Mouse (Mus musculus) neutrophil, adult 5-6 weeks (primary cell): ENCODE measurements around the gene Slc4a3. TPM values are rescaled to one million over a fixed set of nuclear protein-coding genes. Genes with fewer than 3 reads are reported as not detected.

Experiments
- ATAC-seq: fragments of 151-379, 151-347 bp; 2 replicates; pipeline ENCODE4 v1.8.0; 2017; ENCODE audit warnings: mild to moderate bottlenecking, moderate TSS enrichment; ENCODE audit not compliant: insufficient number of reproducible peaks, poor library complexity, low FRiP score, severe bottlenecking; ENCODE audit errors: extremely low read depth
- total RNA-seq: library from RNA; stranded (forward); fragments of 200-1000 nt; gene quantifications from 2 replicates; pipeline ENCODE4 v1.2.3, GENCODE M21; 2017

The Slc4a3 gene
- total RNA-seq, 1 experiment from 2014 or later: not detected

- ATAC-seq: no peak
Observed at GRCm38 (mm10) chr1:75556143-75556781, 10.2 kb downstream of the Slc4a3 start.

- ATAC-seq: no peak
Observed at GRCm38 (mm10) chr1:75557041-75557440, 11.0 kb downstream of the Slc4a3 start.

GRCm38 (mm10) chr1:75558388-75559178, 12.5 kb downstream of the Slc4a3 start:
- no peak for ATAC-seq

- peak; percentile 74 for ATAC-seq
Observed at GRCm38 (mm10) chr1:75559212-75559925, 13.3 kb downstream of the Slc4a3 start.

GRCm38 (mm10) chr1:75560206-75560913, 14.3 kb downstream of the Slc4a3 start:
- ATAC-seq: no peak

GRCm38 (mm10) chr1:75561221-75561897, 15.3 kb downstream of the Slc4a3 start:
- no peak for ATAC-seq

DNA sequence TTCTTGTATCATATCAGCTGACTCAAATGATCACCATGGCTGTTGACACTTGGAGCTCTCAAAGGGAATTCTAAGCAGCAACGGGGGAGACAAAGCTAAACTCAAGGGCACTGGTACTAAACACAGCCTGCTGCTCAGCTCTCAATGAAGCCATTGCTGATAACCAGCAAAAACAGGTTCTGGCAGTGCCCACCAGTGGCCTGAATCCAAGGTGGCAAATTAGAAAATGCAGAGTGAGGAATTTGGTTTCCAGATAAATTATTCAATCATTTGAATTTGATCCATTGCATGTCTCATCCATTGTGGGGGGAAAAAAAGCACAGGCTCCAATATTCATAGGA, 15.8 kb downstream of the Slc4a3 start:
- ATAC-seq: no peak

DNA sequence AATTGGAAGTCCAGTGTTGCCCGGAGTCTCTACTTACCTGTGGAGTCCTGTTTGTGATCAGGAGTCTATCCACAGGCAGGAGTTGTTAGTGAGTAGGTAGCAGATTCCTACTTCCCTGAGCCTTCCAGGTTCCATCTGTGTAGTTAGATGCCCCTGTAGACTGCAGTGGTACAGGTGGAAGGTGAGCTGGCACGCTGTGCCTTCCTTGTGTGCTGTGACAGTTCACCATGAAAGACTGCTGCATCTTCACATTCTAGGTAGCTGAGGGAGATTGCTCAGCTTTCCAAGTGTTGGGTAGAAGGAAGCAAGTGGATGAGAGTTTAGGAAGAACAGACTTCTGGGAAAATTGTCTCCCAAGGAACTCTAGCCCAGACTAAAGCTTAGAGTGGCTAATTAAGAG, 18.0 kb downstream of the Slc4a3 start:
- ATAC-seq: no peak

DNA sequence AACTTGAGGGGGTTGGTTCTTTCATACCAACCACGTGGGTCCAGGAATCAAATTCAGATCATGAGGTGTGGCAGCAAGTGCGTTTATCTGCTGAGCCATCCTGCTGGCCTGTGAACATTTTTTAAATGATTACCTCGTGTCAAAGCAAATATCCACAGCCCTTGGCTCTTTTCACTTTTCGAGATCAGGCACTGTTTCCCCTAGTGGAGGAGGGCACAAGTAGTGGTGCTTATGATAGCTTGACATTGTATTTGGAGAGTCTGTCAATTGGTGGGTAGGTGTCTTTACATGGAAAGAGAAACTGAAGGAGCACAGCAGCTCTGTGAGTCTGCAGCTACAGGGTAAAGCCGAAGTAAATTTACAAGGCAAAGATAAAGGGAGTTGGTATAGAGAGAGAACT, 18.9 kb downstream of the Slc4a3 start:
- no peak for ATAC-seq

DNA sequence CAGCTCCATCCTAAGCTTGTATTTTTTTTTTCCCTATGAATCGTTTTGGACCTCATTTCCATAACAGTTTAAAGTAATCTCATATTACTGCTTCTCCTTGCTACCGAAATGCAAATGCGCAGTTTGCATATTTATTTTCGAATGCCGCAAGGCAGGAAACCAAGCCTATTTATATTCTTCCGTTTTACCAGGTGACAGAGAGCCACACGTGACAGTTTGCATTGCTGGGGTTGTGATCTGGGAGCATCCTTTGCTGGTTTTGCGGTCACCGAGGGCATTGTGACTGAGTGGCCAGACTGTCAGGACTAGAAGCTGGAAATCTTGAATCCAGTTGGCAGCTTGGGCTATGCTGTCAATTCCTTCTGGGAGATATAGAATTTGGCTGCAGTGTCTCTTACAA, 19.6 kb downstream of the Slc4a3 start:
- ATAC-seq: peak; percentile 75

- ATAC-seq: no peak
Observed at GRCm38 (mm10) chr1:75570403-75570802, 24.3 kb downstream of the Slc4a3 start.

GRCm38 (mm10) chr1:75572776-75573175, 26.7 kb downstream of the Slc4a3 start:
- ATAC-seq: no peak

DNA sequence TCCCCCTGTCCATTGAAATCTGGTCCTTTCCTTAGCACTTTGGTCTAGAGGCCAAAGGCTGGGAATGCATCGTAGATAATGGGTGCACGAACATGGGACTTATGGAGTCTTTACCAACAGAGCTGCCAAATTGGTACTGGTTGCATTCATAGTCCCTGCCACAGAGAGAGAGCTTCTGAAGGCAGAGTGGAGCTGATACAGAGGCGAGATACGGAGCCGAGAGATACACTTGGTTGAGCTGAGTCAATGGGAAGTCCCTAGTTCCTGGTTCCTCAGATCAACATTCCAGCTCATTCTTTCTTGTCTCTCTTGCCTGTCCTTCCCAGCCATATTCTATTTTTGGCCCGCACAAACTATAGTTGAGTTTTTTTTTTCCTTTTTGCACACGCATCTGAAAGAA, 27.6 kb downstream of the Slc4a3 start:
- ATAC-seq: no peak

DNA sequence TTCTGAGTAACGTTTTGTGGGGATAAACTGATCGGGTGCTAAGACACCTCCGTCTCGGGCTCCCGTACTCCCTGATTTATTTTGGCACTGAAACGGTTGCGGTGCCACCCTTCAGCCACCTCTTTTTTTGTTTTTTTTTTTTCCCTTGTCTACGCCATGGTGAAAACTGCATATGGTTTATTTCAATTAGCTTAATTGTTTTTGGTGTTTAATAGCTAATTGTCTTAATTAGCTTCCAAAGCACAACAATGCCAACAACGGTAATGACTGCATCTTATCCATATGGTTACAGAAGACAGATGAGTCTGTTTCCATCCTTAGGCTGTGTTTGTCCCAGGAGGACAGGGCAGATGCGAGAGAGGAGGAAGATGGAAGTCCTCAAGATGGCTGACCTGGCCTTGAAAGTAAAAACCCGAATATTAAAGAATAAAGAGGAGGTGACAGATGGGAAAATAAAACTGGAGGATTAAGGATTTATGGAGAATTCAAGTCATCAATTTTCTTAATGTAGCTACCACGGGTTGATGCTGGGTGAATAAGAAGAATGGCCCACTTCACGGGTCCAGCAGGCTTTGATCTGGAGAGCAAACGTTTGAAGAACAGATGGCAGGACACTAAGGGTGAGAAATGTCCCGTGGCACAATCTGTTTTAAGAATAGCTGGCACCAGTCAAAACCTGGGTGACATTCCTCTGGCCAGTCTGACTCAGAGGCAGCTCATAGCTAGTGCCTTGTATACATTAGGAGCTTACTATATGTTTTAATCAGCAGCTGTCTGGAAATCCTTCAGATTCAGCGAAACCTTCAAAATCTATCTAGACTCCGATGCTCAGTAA, 28.6 kb downstream of the Slc4a3 start:
- no peak for ATAC-seq

GRCm38 (mm10) chr1:75581936-75582624, 36.0 kb downstream of the Slc4a3 start:
- ATAC-seq: no peak

- no peak for ATAC-seq
Observed at GRCm38 (mm10) chr1:75582625-75582956, 36.5 kb downstream of the Slc4a3 start.

DNA sequence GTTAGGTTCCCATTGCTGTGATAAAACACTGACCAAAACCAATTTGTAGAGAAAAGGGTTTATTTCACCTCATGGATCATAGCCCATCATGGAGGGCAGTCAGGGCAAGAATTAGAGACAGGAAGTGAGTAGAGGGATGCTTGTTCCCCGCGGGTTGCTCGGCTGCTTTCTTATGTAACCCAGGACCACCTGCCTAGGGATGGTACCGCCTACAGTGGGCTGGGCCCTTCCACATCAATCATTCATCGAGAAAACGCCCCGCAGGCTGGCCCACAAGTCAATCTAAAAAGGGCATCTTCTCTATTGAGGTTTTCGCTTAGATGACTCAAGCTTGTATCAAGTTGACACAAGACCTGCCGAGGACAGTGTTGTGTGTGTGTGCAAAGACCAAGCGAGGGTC, 37.0 kb downstream of the Slc4a3 start:
- ATAC-seq: no peak

DNA sequence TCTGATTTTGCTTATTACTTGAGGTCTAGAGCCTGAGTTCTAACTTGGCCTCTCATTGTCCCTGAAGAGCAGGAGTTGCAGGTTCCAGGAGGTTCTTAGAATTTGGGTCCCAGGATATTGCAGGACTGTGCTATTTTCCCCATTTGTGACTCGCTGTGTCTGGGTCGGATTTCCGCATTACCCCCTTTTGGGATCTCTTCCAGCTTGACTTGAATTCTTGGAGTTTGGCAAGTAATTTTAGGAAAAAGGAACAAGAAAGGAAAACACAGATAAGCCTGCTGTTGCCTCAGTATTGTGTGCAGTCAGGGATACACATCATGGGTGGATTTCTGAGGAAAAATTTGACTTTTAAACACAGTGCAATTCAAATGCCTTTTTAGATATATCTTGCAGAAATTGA, 40.7 kb downstream of the Slc4a3 start:
- no peak for ATAC-seq
